Comparison of ENCODE assay signal across 12 mouse cellular contexts in the genomic region with DNA sequence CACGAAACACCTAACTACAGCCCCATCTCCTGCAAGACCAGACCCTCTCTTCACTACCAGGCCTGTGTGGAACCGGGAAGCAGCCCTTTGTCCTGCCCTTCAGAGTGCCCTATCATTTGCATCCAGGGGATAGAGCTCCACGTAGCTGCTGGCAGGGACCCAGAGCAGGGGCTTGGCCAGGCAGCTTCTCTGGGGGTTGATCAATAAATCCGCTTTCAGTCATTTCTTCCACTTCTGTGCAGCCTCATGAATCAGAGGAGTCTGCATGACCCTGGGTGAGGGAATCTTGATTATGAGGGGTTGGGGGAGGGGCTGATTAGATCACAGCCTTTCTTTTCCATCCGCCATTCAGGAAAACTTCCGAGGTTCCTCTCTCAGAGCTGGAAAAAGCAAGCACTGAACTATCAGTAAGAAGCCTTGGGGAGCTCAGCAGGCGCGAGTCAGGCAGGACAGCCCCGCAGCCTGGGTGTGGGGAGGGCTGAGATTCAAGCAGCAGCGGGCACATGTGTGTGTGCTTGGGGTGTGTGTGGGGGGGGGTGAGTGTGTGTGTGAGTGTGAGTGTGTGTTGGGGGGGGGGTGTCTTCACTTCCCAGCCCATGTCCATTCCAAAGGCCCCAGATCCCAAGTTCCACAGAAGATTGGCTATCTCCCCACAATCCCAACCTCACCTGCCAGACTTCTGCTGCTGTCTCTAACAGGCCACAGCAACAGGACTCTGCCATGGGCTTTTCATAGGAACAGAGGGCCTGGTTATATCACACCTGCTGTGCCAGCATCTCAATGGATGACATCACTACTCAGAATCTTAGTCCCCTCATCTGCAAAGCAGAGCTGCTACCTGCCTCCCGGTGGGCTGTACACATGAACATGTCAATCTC. TPM values are rescaled to one million over a fixed set of nuclear protein-coding genes. Genes with fewer than 3 reads are reported as not detected.
DNase-seq lines count a peak whose midpoint lies in the region; ATAC-seq lines count a peak whose summit lies in the region.
"Had no signal": no experiment of that assay in that cellular context is flagged by ENCODE, and none has a peak within 500 bp of the region (broad histone marks: within the 10 kb centered on the region; RNA-seq: fewer than 3 reads in every experiment).

No protein-coding gene starts in this region.

- peak overlapping the region; percentile 54; the same call in 1 of the 2 replicates for H3K27ac ChIP-seq in neural tube, embryonic 11.5 days (ENCODE audit: low read depth, low read length)
- peak overlapping the region; percentile 11; the same call in 1 of the 2 replicates for H3K27ac ChIP-seq in midbrain, embryonic 11.5 days (ENCODE audit: low read depth, low read length)
- H3K27ac ChIP-seq: embryonic facial prominence, embryonic 15.5 days; limb, embryonic 13.5 days had no signal

- peaks cover 3% of the 10 kb centered on the region; the same call in 1 of the 2 replicates for H3K4me1 ChIP-seq in neural tube, embryonic 11.5 days (ENCODE audit: control insufficient read depth, insufficient read depth, low read length)
- peaks cover 9% of the 10 kb centered on the region for H3K4me1 ChIP-seq in midbrain, embryonic 11.5 days (ENCODE audit: control insufficient read depth, insufficient read depth, low read length)

- no peaks in the 10 kb centered on the region for H3K9me3 ChIP-seq in neural tube, embryonic 11.5 days (ENCODE audit: control insufficient read depth, low read length)
- H3K9me3 ChIP-seq in midbrain, embryonic 11.5 days (ENCODE audit: control insufficient read depth, low read length), result no peaks in the 10 kb centered on the region
- H3K9me3 ChIP-seq: embryonic facial prominence, embryonic 15.5 days; limb, embryonic 13.5 days had no signal

- H3K27me3 ChIP-seq in neural tube, embryonic 11.5 days (ENCODE audit: control insufficient read depth, insufficient read depth, low read length), result no peaks in the 10 kb centered on the region
- H3K27me3 ChIP-seq in midbrain, embryonic 11.5 days (ENCODE audit: control insufficient read depth, insufficient read depth, low read length), result no peaks in the 10 kb centered on the region
- H3K27me3 ChIP-seq: embryonic facial prominence, embryonic 15.5 days had no signal

- no peaks in the 10 kb centered on the region for H3K36me3 ChIP-seq in neural tube, embryonic 11.5 days (ENCODE audit: control insufficient read depth, insufficient read depth, low read length)
- H3K36me3 ChIP-seq in midbrain, embryonic 11.5 days (ENCODE audit: control insufficient read depth, insufficient read depth, low read length), result no peaks in the 10 kb centered on the region
- H3K36me3 ChIP-seq: embryonic facial prominence, embryonic 15.5 days; limb, embryonic 13.5 days had no signal

- peak; percentile 42 for DNase-seq in embryo, embryonic 11 days
- no peak for DNase-seq in embryo, embryonic 10 days (ENCODE audit: low spot score)
- no peak for DNase-seq in neural tube, embryonic 11.5 days (ENCODE audit: low spot score)
- no peak for DNase-seq in neural tube, embryonic 10.5 days (ENCODE audit: extremely low spot score, low spot score)
- DNase-seq in midbrain, embryonic 11.5 days (ENCODE audit: low spot score, missing footprints), result peak; percentile 91
- no peak for DNase-seq in gastrocnemius, postnatal 4 days (ENCODE audit: low spot score in 2 of 2)
- no peak for DNase-seq in layer of hippocampus, postnatal 25 days (ENCODE audit: extremely low spot score in 1 of 2, low spot score in 1 of 2)
- DNase-seq in yolk sac, embryonic 10.5 days (ENCODE audit: low spot score), result no peak
- DNase-seq: lung, postnatal 14 days had no signal

- peak overlapping the region; percentile 20 for H3K9ac ChIP-seq in neural tube, embryonic 11.5 days (ENCODE audit: low read length)
- H3K9ac ChIP-seq in midbrain, embryonic 11.5 days (ENCODE audit: low read length), result peak overlapping the region; percentile 46; the same call in 1 of the 2 replicates
- H3K9ac ChIP-seq: embryonic facial prominence, embryonic 15.5 days; limb, embryonic 13.5 days had no signal

- ATAC-seq in neural tube, embryonic 11.5 days (ENCODE audit: insufficient read depth, low FRiP score, low TSS enrichment), result no peak
- ATAC-seq in midbrain, embryonic 11.5 days (ENCODE audit: low FRiP score), result peak; percentile 67; the same call in 1 of the 2 replicates

- H3K4me2 ChIP-seq in neural tube, embryonic 11.5 days (ENCODE audit: low read depth), result no peak overlapping the region
- 0 out of 2 replicates have a peak overlapping the region, but pooled peaks have one; percentile 12 for H3K4me2 ChIP-seq in midbrain, embryonic 11.5 days
- H3K4me2 ChIP-seq: embryonic facial prominence, embryonic 15.5 days; limb, embryonic 13.5 days had no signal

- WGBS in neural tube, embryonic 11.5 days, result 33% methylated on average over 11 of the region's 11 CpGs
- WGBS in midbrain, embryonic 11.5 days, result 15% methylated on average over 11 of the region's 11 CpGs

- H3K4me3 ChIP-seq in neural tube, embryonic 11.5 days (ENCODE audit: low read depth, low read length), result no peak overlapping the region
- H3K4me3 ChIP-seq in midbrain, embryonic 11.5 days (ENCODE audit: low read depth, low read length), result no peak overlapping the region
- H3K4me3 ChIP-seq: embryonic facial prominence, embryonic 15.5 days; limb, embryonic 13.5 days had no signal

RNA-seq across cellular contexts. Expression of gene Adora1, which starts 19.2 kb away (rescaled TPM):
- 1.4 and 1.5 TPM in 2 replicates for polyA plus RNA-seq in neural tube, embryonic 11.5 days (2014; fragmentation: Nextera tagmentation; extraction: Ambion mirVana)
- 0.07 and 0.08 TPM in 2 replicates for polyA plus RNA-seq in midbrain, embryonic 11.5 days (2014; fragmentation: Nextera tagmentation; extraction: Ambion mirVana)
- under 1 TPM; 0.61 to 0.78 TPM for total RNA-seq in gastrocnemius, postnatal 4 days (2021)
- total RNA-seq in layer of hippocampus, postnatal 25 days (2021), result 100 to 1,000 TPM; 224 to 230 TPM
- total RNA-seq: neutrophil, adult 5-6 weeks had no signal

RNA-seq across cellular contexts. Expression of gene Mybph, which starts 22.7 kb away (rescaled TPM):
- polyA plus RNA-seq in neural tube, embryonic 11.5 days (2014; fragmentation: Nextera tagmentation; extraction: Ambion mirVana), result 17.7 and 18.4 TPM in 2 replicates
- polyA plus RNA-seq in midbrain, embryonic 11.5 days (2014; fragmentation: Nextera tagmentation; extraction: Ambion mirVana), result 0.12 and 0.22 TPM in 2 replicates
- total RNA-seq in gastrocnemius, postnatal 4 days (2021), result 10 to 100 TPM; 64.5 to 81.3 TPM
- total RNA-seq in layer of hippocampus, postnatal 25 days (2021), result under 1 TPM; 0.17 to 0.19 TPM
- total RNA-seq: neutrophil, adult 5-6 weeks had no signal

RNA-seq across cellular contexts. Expression of gene Chil1, which starts 34.0 kb away (rescaled TPM):
- polyA plus RNA-seq in neural tube, embryonic 11.5 days (2014; fragmentation: Nextera tagmentation; extraction: Ambion mirVana), result 0.81 and 3.2 TPM in 2 replicates
- polyA plus RNA-seq in midbrain, embryonic 11.5 days (2014; fragmentation: Nextera tagmentation; extraction: Ambion mirVana), result 1.8 and 2.2 TPM in 2 replicates
- total RNA-seq in gastrocnemius, postnatal 4 days (2021), result 10 to 100 TPM in 1 of 2 experiments, 1 to 10 TPM in 1; 9.7 to 12.8 TPM
- 10 to 100 TPM in 1 of 2 experiments, 1 to 10 TPM in 1; 7.3 to 10.8 TPM for total RNA-seq in layer of hippocampus, postnatal 25 days (2021)

Comparison
In these comparisons a context has a peak if more than half of its experiments do, and no peak if none do; other contexts are left out.
1. DNase-seq: peak in embryo, embryonic 11 days (single experiment) and midbrain, embryonic 11.5 days (single experiment); none in embryo, embryonic 10 days (single experiment), neural tube, embryonic 11.5 days (single experiment), neural tube, embryonic 10.5 days (single experiment), gastrocnemius, postnatal 4 days (0 of 2), layer of hippocampus, postnatal 25 days (0 of 2) and yolk sac, embryonic 10.5 days (single experiment).
2. RNA of gene Adora1, which starts 19.2 kb away (total RNA-seq): 224 to 230 TPM in layer of hippocampus, postnatal 25 days; 0.61 to 0.78 TPM in gastrocnemius, postnatal 4 days; every median in the first group is over 100 times any median in the second.
3. RNA of gene Mybph, which starts 22.7 kb away (total RNA-seq): 64.5 to 81.3 TPM in gastrocnemius, postnatal 4 days; 0.17 to 0.19 TPM in layer of hippocampus, postnatal 25 days; every median in the first group is over 10 times any median in the second.